Mouse (Mus musculus) olfactory bulb, adult 2 months (tissue): Measurements from ENCODE around the gene Gm20547.

Experiments
- CTCF ChIP-seq: fragments of 200-500 bp; IDR thresholded peaks from 2 replicates; pipeline ENCODE4 v1.5.1; 2012; ENCODE audit warnings: low read depth, mild to moderate bottlenecking, low read length, moderate library complexity; ENCODE audit not compliant: insufficient read depth
- POLR2A ChIP-seq: fragments of 200-500 bp; IDR thresholded peaks from 2 replicates; pipeline ENCODE4 v1.6.1; 2012; ENCODE audit warnings: mild to moderate bottlenecking, low read depth, low read length, moderate library complexity; ENCODE audit not compliant: insufficient read depth

DNA sequence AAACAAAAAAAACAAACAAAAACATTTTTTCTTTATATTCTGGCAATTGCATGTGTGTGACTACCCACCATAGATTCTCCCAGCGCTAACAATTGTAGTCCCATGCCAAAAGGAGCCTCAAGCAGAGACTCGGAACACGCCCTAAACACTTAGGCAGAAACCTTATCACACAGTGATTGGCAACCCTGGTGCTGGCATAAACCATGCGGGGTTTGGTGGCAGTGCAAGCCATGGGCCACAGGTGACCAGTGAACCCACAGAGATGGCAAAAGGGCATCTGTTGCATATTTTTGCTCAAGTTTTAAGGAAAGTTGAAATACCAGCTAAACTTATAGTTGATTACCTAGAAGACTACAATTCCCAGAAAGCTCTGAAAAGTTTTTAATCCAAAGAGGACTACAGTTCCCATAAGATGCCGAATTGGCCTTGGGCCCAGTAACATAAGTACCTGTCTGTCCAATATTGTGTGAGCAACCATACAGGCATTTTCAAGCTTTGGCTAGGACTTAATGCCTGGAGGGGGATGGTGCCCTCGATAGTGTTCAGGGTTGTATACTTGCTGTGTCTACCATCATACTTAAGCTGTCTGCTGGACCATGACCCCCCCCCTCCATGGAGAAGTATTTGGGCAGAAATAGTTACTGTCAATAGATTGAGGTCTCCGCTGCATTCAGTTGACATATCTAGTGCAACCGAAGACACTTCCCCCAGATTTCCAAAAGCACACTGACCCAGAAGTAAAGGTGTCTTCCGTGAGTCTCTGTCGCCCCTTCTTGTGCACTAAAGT is 15.7 kb upstream of the Gm20547 start:
- TF ChIP-seq CTCF (no peak), POLR2A (no peak)
